Mouse (Mus musculus): Measurements from ENCODE around the gene Cbln3. TPM values are rescaled to one million over a fixed set of nuclear protein-coding genes. Genes with fewer than 3 reads are reported as not detected.

Gene Cbln3
- total RNA-seq, 2 experiments from 2014 or later, result 0.22 to 0.38 TPM

- peak; percentile 80 to 87 for DNase-seq
- intact Hi-C loops (cut with DNase I), result loop anchor here (2.0 kb wide), 1 partner anchor 29 kb away; no protein-coding TSS in a partner anchor
Measured at GRCm38 (mm10) chr14:55853621-55854285, 30.4 kb downstream of the Cbln3 start, which contains the start of gene Nynrin. TSS of gene Nynrin (plus strand) at chr14:55854010.

- peak; percentile 38 to 48 for DNase-seq
- intact Hi-C loops (cut with DNase I), result no loop called here
Measured at GRCm38 (mm10) chr14:55852646-55853551, 31.3 kb downstream of the Cbln3 start.

- no peak for DNase-seq
- intact Hi-C loops (cut with DNase I), result no loop called here
Measured at GRCm38 (mm10) chr14:55850885-55851284, 33.3 kb downstream of the Cbln3 start.

- intact Hi-C loops (cut with DNase I), result no loop called here
- DNase-seq, result no peak
Measured at GRCm38 (mm10) chr14:55845506-55846294, 38.5 kb downstream of the Cbln3 start.

- intact Hi-C loops (cut with DNase I), result loop anchor here (2.0 kb wide), 1 partner anchor 20 kb away; the partner anchor contains the start of gene Nfatc4
- no peak for DNase-seq
Measured at GRCm38 (mm10) chr14:55842794-55843193, 41.4 kb downstream of the Cbln3 start.

GRCm38 (mm10) chr14:55840853-55841366 is 43.3 kb downstream of the Cbln3 start:
- intact Hi-C loops (cut with DNase I), result no loop called here
- DNase-seq, result no peak

- intact Hi-C loops (cut with DNase I), result no loop called here
- no peak for DNase-seq
Measured at GRCm38 (mm10) chr14:55838740-55839139, 45.5 kb downstream of the Cbln3 start.

GRCm38 (mm10) chr14:55838312-55838711 is 45.9 kb downstream of the Cbln3 start:
- intact Hi-C loops (cut with DNase I), result no loop called here
- DNase-seq, result no peak

- DNase-seq, result no peak
- intact Hi-C loops (cut with DNase I), result no loop called here
Measured at GRCm38 (mm10) chr14:55834808-55835533, 49.2 kb downstream of the Cbln3 start.

- no peak for DNase-seq
- intact Hi-C loops (cut with DNase I), result no loop called here
Measured at GRCm38 (mm10) chr14:55833126-55833525, 51.1 kb downstream of the Cbln3 start.

- DNase-seq, result no peak
- intact Hi-C loops (cut with DNase I), result no loop called here
Measured at GRCm38 (mm10) chr14:55830331-55830730, 53.9 kb downstream of the Cbln3 start.

GRCm38 (mm10) chr14:55829854-55830253 is 54.3 kb downstream of the Cbln3 start:
- no peak for DNase-seq
- intact Hi-C loops (cut with DNase I), result no loop called here

Other genes starting within 250 kb of the Cbln3 start
- gene Ipo4, start 248.4 kb downstream of the Cbln3 start, total RNA-seq (2021), result 10 to 100 TPM; 54.7 to 55.0 TPM
- gene Gm49378, start 246.5 kb downstream of the Cbln3 start, total RNA-seq (2021), result 1 to 10 TPM; 1.1 to 2.1 TPM
- gene Tm9sf1, start 240.6 kb downstream of the Cbln3 start, total RNA-seq (2021), result 10 to 100 TPM; 56.3 to 61.2 TPM
- under 1 TPM; 0.64 to 0.81 TPM for gene Tssk4, start 234.2 kb downstream of the Cbln3 start, total RNA-seq (2021)
- 10 to 100 TPM; 55.6 to 72.2 TPM for gene Mdp1, start 223.9 kb downstream of the Cbln3 start, total RNA-seq (2021)
- 10 to 100 TPM; 16.4 to 18.5 TPM for gene Gmpr2, start 212.5 kb downstream of the Cbln3 start, total RNA-seq (2021)
- gene Nedd8, start 212.3 kb downstream of the Cbln3 start, total RNA-seq (2021), result 100 to 1,000 TPM; 291 to 295 TPM
- 10 to 100 TPM; 14.2 to 16.5 TPM for gene Tinf2, start 202.6 kb downstream of the Cbln3 start, total RNA-seq (2021)
- gene Tgm1, start 170.5 kb downstream of the Cbln3 start, total RNA-seq (2021), result under 1 TPM; 0.24 to 0.25 TPM
- 10 to 100 TPM; 13.7 to 14.4 TPM for gene Rabggta, start 162.1 kb downstream of the Cbln3 start, total RNA-seq (2021)
- gene Dhrs1, start 138.7 kb downstream of the Cbln3 start, total RNA-seq (2021), result 10 to 100 TPM; 54.5 to 56.6 TPM
- gene Nop9, start 138.7 kb downstream of the Cbln3 start, total RNA-seq (2021), result 10 to 100 TPM; 14.5 to 18.7 TPM
- gene Cideb, start 125.9 kb downstream of the Cbln3 start, total RNA-seq (2021), result 1 to 10 TPM; 1.1 to 1.2 TPM
- gene Ltb4r2, start 123.0 kb downstream of the Cbln3 start, total RNA-seq (2021), result under 1 TPM in 1 of 2 experiments, not detected in 1; 0.10 TPM
- under 1 TPM; 0.67 to 0.74 TPM for gene Ltb4r1, start 118.4 kb downstream of the Cbln3 start, total RNA-seq (2021)
- 10 to 100 TPM; 21.1 to 21.9 TPM for gene Adcy4, start 100.3 kb downstream of the Cbln3 start, total RNA-seq (2021)
- 1 to 10 TPM; 6.6 to 9.7 TPM for gene Ripk3, start 95.5 kb downstream of the Cbln3 start, total RNA-seq (2021)
- gene Nfatc4, start 61.2 kb downstream of the Cbln3 start, total RNA-seq (2021), result 10 to 100 TPM; 11.1 to 12.1 TPM
- 10 to 100 TPM; 24.1 to 27.6 TPM for gene Nynrin, start 30.4 kb downstream of the Cbln3 start, total RNA-seq (2021)
- 10 to 100 TPM; 12.5 to 13.1 TPM for gene Khnyn, start 555 bp upstream of the Cbln3 start, total RNA-seq (2021)
- 10 to 100 TPM; 73.2 to 79.9 TPM for gene Sdr39u1, start 15.9 kb upstream of the Cbln3 start, total RNA-seq (2021)
- gene Cma1, start 60.3 kb upstream of the Cbln3 start, total RNA-seq (2021), result 1 to 10 TPM; 5.2 to 6.8 TPM
- gene Cma2, start 66.6 kb upstream of the Cbln3 start, total RNA-seq (2021), result under 1 TPM in 1 of 2 experiments, not detected in 1; 0.53 TPM
- not detected for gene Mcpt1, start 133.6 kb upstream of the Cbln3 start, total RNA-seq (2021)
- not detected for gene Mcpt9, start 146.1 kb upstream of the Cbln3 start, total RNA-seq (2021)
- gene Mcpt2, start 157.6 kb upstream of the Cbln3 start, total RNA-seq (2021), result under 1 TPM; 0.50 to 0.67 TPM
- gene Mcpt4, start 177.9 kb upstream of the Cbln3 start, total RNA-seq (2021), result 1 to 10 TPM; 4.2 to 4.3 TPM
- gene Mcpt8, start 200.9 kb upstream of the Cbln3 start, total RNA-seq (2021), result not detected
- gene Ctsg, start 218.2 kb upstream of the Cbln3 start, total RNA-seq (2021), result not detected
- not detected for gene Gzme, start 236.2 kb upstream of the Cbln3 start, total RNA-seq (2021)
- not detected for gene Gzmd, start 248.2 kb upstream of the Cbln3 start, total RNA-seq (2021)

All from heart, postnatal 10 days (tissue).